Mouse (Mus musculus) left cerebral cortex, postnatal 10 days (tissue): ENCODE measurements around the gene Rras. TPM values are rescaled to one million over a fixed set of nuclear protein-coding genes. Genes with fewer than 3 reads are reported as not detected.

ENCODE experiments used
- DNase-seq, 2 experiments: peaks; one replicate each; pipeline ENCODE4 v3.0.0; 2021 to 2022; ENCODE audit warnings: low spot score in 2 of 2, mixed read lengths in 1 of 2; ENCODE audit errors: extremely low spot score in 1 of 2
- intact Hi-C: fragments of 180-260 bp; cut with DNase I; formaldehyde crosslinking; loops from one replicate; pipeline ENCODE4 v1.15.1; 2025
- total RNA-seq, 2 experiments: library from RNA; stranded (reverse); gene quantifications; 2 replicates each; pipeline ENCODE4 v1.2.3; 2021

Gene Rras
- total RNA-seq, 2 experiments from 2014 or later = 8.7 to 9.6 TPM

- peak in 1 of 2 experiments; percentile 28 for DNase-seq
- intact Hi-C loops = no loop called here
These were observed 29.1 kb downstream of the Rras start for GRCm38 (mm10) chr7:45046853-45047350.

GRCm38 (mm10) chr7:45047491-45047890 is 29.7 kb downstream of the Rras start:
- intact Hi-C loops = no loop called here
- DNase-seq = no peak

- intact Hi-C loops = no loop called here
- peak in 1 of 2 experiments; percentile 48 for DNase-seq
These were observed 30.5 kb downstream of the Rras start for GRCm38 (mm10) chr7:45048001-45048890.

- intact Hi-C loops = no loop called here
These were observed 31.3 kb downstream of the Rras start for GRCm38 (mm10) chr7:45048923-45049657.

GRCm38 (mm10) chr7:45050945-45051600 is 33.3 kb downstream of the Rras start:
- intact Hi-C loops = loop anchor here (5.0 kb wide), 1 partner anchor 34 kb away; the partner anchor contains the start of genes Rras and Scaf1
- DNase-seq = peak; percentile 72 to 88

More at GRCm38 (mm10) chr7:45048923-45049657, 31.3 kb downstream of the Rras start:
- peak in 1 of 2 experiments; percentile 40 for DNase-seq

- intact Hi-C loops = loop anchor here (5.0 kb wide), 1 partner anchor 34 kb away; the partner anchor contains the start of genes Rras and Scaf1
These were observed 33.8 kb downstream of the Rras start for GRCm38 (mm10) chr7:45051601-45051974.

GRCm38 (mm10) chr7:45052181-45052861 is 34.6 kb downstream of the Rras start:
- intact Hi-C loops = loop anchor here (5.0 kb wide), 1 partner anchor 35 kb away; the partner anchor contains the start of genes Rras and Scaf1
- DNase-seq = peak in 1 of 2 experiments; percentile 72

More at GRCm38 (mm10) chr7:45051601-45051974, 33.8 kb downstream of the Rras start:
- no peak for DNase-seq

- intact Hi-C loops = loop anchor here (5.0 kb wide), 1 partner anchor 35 kb away; the partner anchor contains the start of genes Rras and Scaf1
- no peak for DNase-seq
These were observed 35.0 kb downstream of the Rras start, which contains the start of gene Prr12 for GRCm38 (mm10) chr7:45052862-45053116. Gene Prr12 (minus strand): TSS chr7:45052881.

- peak; percentile 56 to 87 for DNase-seq
- intact Hi-C loops = loop anchor here (5.0 kb wide), 1 partner anchor 36 kb away; the partner anchor contains the start of genes Rras and Scaf1
These were observed 35.6 kb downstream of the Rras start for GRCm38 (mm10) chr7:45053117-45053930.

GRCm38 (mm10) chr7:45053931-45054510 is 36.3 kb downstream of the Rras start:
- intact Hi-C loops = loop anchor here (5.0 kb wide), 1 partner anchor 37 kb away; the partner anchor contains the start of genes Rras and Scaf1
- peak; percentile 94 to 97 for DNase-seq

GRCm38 (mm10) chr7:45056329-45056971 is 38.7 kb downstream of the Rras start:
- intact Hi-C loops = no loop called here
- no peak for DNase-seq

- intact Hi-C loops = no loop called here
- DNase-seq = no peak
These were observed 39.2 kb downstream of the Rras start for GRCm38 (mm10) chr7:45056972-45057348.

- DNase-seq = peak in 1 of 2 experiments; percentile 55
- intact Hi-C loops = no loop called here
These were observed 41.1 kb downstream of the Rras start for GRCm38 (mm10) chr7:45058607-45059571.

GRCm38 (mm10) chr7:45060632-45061122 is 42.9 kb downstream of the Rras start:
- no peak for DNase-seq
- intact Hi-C loops = no loop called here

GRCm38 (mm10) chr7:45061532-45062075 is 43.8 kb downstream of the Rras start:
- DNase-seq = peak in 1 of 2 experiments; percentile 45
- intact Hi-C loops = no loop called here
